Mouse (Mus musculus): ENCODE measurements around the gene Sc5d. TPM values are rescaled to one million over a fixed set of nuclear protein-coding genes. Genes with fewer than 3 reads are reported as not detected.
A peak's percentile ranks its signal among the peaks of the same experiment; 100 is the strongest.

Sc5d gene
- total RNA-seq, 2 experiments from 2014 or later, result 55.1 to 56.8 TPM

DNA sequence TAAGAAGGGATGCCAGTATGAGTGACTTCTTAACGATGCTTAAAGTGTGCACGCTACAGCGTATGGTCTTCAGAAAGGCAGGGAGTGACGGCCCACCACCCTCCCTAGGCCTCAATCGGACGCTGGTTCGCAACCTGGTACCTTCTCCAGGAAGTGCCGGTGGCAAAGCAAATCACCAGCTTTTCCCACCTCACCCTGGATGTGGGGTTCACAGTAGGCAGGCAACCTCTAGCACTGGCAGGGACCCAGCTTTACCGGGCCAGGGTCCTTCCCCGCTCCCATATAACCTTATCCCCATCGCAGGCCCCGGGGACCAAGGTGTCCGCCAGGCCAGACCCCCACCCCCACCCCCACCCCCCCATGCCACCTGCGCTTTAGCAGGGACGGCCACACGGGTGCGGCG lies 346 bp downstream of the Sc5d start:
- DNase-seq (ENCODE audit: low spot score in 2 of 2), result peak in 1 of 2 experiments; percentile 23

DNA sequence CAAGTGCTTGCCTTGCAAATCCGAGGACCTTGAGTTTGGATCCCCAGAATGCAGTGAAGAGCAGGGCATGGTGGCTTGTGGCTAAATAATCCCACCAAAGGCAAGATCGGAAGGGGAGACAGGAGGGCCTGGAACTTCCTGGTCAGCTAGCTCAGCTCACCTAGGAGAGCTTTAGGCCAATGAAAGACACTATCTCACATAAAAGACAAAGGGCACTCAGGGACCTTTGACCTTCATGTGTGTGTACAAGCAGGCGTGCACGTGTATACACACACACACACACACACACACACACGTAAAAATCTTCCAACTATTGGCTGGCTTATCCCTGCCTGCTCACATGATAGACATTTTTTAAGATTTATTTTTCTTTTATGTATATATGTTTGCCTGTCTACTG lies 3.6 kb downstream of the Sc5d start:
- DNase-seq (ENCODE audit: low spot score in 2 of 2), result no peak

DNA sequence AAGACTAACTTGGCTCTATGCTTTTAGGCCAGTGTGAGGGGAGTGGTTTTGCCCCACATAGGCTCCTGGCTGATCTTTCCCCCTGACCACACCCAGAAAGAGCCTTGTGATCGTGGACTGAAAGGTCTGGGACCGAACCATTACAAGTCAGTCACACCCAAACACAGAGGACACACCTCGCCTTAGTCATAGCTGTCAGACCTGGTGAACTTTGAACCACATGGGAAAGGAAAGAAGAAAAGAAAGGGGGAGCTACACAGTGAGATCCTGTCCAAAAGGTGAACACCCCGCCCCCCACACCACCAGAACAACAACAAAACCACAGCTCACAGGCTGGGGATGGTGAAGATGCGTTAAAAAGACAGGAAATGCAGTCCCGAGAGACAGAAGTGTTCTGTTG lies 14.9 kb downstream of the Sc5d start:
- DNase-seq (ENCODE audit: low spot score in 2 of 2), result no peak

- no peak for DNase-seq (ENCODE audit: low spot score in 2 of 2)
These were observed 17.4 kb downstream of the Sc5d start for GRCm38 (mm10) chr9:42246688-42247087.

DNA sequence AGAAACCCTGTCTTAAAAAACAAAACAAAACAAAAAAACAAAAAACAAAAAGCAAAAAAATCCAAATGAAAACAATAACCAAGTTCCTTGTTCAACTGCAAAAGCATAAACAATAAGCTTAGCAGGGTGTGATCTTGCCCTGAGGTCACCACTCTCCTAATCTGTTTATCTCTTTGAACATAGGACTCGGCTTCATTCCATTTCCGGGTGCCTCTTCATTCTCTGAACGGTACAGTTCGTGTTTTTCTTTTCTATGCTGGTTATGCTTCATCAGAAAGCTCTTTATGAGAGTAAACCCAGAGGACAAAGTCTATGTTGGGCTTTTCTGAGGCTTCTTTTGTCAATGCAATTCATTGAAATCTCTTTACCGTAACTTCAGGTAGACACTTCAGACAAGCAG lies 19.9 kb downstream of the Sc5d start:
- no peak for DNase-seq (ENCODE audit: low spot score in 2 of 2)

DNA sequence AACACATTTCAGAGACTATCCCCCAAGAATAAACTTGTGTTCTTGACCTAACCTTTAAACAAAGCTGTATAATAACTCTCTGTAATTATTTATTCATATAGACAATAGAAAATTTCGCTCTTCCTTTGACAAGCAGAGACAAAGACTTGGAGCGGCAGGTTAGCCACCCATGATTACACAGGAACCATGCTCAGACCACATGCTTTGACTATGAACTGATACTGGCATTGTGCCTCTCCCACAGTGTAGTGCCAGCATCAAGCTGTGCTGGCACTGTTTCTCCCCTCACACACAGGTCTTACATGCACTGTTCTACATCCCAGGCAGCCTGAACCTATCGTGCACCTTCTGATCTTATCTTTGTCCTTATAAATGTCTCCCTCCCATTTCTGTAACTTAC lies 23.0 kb downstream of the Sc5d start:
- no peak for DNase-seq (ENCODE audit: low spot score in 2 of 2)

- peak; percentile 45 to 85 for DNase-seq (ENCODE audit: low spot score in 2 of 2)
These were observed 23.5 kb downstream of the Sc5d start for GRCm38 (mm10) chr9:42240583-42240992.

DNA sequence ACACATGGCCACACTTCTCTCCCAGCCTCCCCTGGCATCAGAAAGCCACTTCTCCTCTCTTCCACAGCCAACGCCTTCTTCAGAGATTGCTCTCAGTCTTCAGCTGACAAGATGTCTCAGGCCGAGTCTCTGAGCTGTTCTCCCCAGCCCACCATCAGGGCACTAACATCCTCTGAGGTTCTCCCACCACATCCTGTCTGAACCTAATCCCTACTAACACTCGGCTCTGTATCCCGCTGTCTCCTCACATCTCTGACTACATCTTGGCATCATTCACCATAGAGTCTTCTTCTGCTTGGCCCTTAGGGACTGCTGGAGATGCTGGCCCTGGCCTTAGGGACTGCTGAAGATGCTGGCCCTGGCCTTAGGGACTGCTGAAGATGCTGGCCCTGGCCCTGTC lies 25.2 kb downstream of the Sc5d start:
- DNase-seq (ENCODE audit: low spot score in 2 of 2), result no peak

- DNase-seq (ENCODE audit: low spot score in 2 of 2), result no peak
These were observed 32.9 kb downstream of the Sc5d start for GRCm38 (mm10) chr9:42231116-42231515.

- DNase-seq (ENCODE audit: low spot score in 2 of 2), result no peak
These were observed 33.7 kb downstream of the Sc5d start for GRCm38 (mm10) chr9:42230333-42230732.

DNA sequence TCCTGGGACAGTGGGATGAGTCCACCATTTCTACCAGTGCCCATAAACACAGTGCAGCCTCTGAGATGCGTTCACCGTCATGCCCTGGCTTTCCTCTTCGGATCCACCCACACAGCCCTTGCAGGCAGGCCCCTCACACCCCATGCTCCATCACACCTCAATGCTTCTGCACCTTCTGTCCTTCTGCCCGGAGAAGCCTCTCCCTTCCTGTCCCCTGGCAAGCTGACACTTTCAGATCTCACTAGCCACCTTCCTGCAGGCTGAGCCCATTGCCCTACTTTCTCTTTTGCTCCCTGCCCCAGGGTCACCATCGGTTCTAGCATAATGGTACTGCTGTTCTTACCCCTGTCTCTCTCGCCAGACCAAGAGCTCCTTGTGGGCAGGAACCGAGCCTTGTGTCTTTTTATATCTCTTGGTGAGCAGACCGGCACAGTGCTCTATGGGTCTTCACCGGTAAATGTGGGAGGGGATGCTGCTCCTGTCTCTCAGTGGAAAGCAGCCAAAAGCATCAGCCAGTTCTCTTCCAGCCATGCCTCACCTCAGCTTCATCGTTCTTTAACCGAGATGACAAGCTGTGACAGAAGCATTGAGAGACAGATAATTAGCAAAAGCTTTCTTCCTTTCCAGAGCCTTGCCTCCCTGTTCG lies 34.5 kb downstream of the Sc5d start:
- no peak for DNase-seq (ENCODE audit: low spot score in 2 of 2)

- DNase-seq (ENCODE audit: low spot score in 2 of 2), result no peak
These were observed 36.3 kb downstream of the Sc5d start for GRCm38 (mm10) chr9:42227804-42228203.

DNA sequence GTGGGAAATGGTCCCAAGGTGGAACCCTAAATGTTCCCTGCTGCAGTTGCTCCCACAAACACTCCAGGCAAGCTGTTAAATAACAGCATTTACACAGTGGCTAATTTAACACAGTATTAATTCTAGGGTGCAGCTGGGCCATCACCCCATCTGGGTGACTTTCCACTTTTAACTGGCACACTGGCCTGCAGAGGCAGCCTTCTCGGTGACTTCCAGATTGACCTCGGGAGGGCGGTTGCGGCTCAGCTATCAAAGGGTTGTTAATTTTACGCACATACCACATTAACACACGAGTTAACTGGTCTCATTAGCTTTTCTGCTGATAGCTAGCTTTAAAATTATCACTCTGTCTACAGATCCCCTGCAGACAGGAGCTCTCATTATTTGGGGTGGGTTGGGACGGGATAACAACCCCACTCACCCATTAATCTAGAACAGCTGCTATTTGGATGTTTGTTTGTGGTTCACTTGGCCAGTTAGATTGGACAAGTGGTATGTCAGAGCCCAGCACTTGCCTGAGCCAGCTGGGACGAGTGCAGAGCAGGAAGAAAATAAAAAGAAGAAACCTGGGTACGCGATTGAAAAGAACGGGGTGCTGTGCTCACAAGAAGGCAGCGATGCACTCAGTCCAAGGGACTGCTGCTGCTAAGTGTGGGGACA lies 44.9 kb downstream of the Sc5d start:
- peak in 1 of 2 experiments; percentile 34 for DNase-seq (ENCODE audit: low spot score in 2 of 2)

DNA sequence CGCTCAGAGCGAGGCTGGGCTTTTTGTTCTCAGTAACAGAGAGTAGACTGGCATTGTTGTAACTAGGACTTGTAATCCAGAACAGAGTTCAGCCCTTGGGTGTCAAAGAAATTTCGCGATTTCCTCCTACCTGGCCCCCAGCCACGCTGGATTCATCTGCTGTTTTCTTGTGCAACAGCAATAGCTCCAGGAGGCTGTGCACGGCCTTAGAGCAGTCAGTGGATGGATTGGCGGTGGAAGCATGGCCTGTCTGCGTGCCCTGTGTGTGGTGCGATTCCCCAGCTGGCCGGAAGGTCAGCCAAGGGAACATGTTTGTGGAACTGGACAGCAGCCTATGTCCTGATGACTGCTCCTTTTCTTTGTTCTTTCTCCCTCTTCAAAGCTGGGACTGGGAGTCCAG lies 46.4 kb downstream of the Sc5d start:
- DNase-seq (ENCODE audit: low spot score in 2 of 2), result no peak

GRCm38 (mm10) chr9:42214116-42214515 lies 49.9 kb downstream of the Sc5d start:
- no peak for DNase-seq (ENCODE audit: low spot score in 2 of 2)

DNA sequence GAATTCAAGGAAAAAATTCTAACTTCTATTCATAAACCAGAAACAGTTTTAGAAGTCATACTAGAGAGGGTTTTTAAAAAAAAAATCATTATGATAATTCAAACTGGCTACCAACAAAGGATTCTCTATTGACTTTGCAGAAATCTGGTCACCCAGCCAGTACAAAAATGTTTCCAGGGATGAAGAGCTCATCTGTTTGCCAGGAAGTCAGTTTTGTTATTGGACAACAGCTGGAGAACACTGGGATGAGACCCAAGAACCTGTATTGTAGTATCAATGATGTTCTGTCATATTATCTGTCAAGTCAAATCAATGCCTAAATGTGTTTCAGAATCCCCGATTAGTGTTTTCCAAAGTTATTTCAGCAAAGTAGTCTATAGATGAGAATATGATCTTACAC lies 50.9 kb downstream of the Sc5d start:
- DNase-seq (ENCODE audit: low spot score in 2 of 2), result no peak

- DNase-seq (ENCODE audit: low spot score in 2 of 2), result peak in 1 of 2 experiments; percentile 65
These were observed 54.4 kb downstream of the Sc5d start for GRCm38 (mm10) chr9:42209666-42210065.

- peak in 1 of 2 experiments; percentile 51 for DNase-seq (ENCODE audit: low spot score in 2 of 2)
These were observed 55.6 kb downstream of the Sc5d start for GRCm38 (mm10) chr9:42208463-42208862.

GRCm38 (mm10) chr9:42206750-42207149 lies 57.3 kb downstream of the Sc5d start:
- DNase-seq (ENCODE audit: low spot score in 2 of 2), result peak in 1 of 2 experiments; percentile 33

- DNase-seq (ENCODE audit: low spot score in 2 of 2), result no peak
These were observed 61.8 kb downstream of the Sc5d start for GRCm38 (mm10) chr9:42202271-42202670.

Measured in layer of hippocampus, adult 18-20 months (tissue).